Mouse (Mus musculus): ENCODE measurements at regions not wholly inside any gene's neighbourhood (a gene's known extent, or its start where the extent isn't known, plus 50 kb on each side); places are given as distances from the start of the nearest gene placed in this dataset.
"Not testable (repeated sequence)": the region's sequence is repeated elsewhere in the genome, so short reads cannot be mapped to it uniquely, and the experiment has no call there.

DNA sequence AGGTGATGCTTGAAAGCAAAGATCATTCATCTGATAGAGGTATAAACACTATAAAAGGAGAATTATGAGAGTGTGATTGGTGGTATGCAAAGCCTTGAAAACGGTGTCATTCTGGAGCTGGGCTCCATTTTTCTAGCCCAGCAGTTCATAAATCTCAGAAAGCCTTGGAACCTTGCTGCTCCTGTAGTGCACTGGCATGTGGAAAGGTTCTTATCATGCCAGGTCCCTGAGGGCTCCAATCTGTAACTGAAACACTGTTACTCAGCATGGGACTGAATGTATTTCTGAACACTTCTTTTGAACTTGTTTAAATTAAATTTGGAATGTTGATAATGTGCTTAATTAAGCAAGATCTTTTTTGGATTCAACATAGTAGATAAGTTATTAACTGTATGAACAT, 352.0 kb upstream of the Ngly1 start:
- ATAC-seq (ENCODE audit: low FRiP score) = no peak
- Histone ChIP-seq H3K4me2 (no peak overlapping the region), H3K9me3 (ENCODE audit: control insufficient read depth, low read length) (no peaks in the 10 kb centered on the region), H3K27me3 (ENCODE audit: control insufficient read depth, insufficient read depth, low read length) (no peaks in the 10 kb centered on the region), H3K36me3 (ENCODE audit: control insufficient read depth, insufficient read depth, low read length) (no peaks in the 10 kb centered on the region), H3K9ac (ENCODE audit: low read length) (no peak overlapping the region), H3K27ac (ENCODE audit: low read depth, low read length) (no peak overlapping the region), H3K4me1 (ENCODE audit: control insufficient read depth, insufficient read depth, low read length) (no peaks in the 10 kb centered on the region), H3K4me3 (ENCODE audit: low read depth, low read length) (no peak overlapping the region)
- DNase-seq (ENCODE audit: low spot score, missing footprints) = no peak
- 82% methylated on average over 1 of the region's 1 CpGs for WGBS

DNA sequence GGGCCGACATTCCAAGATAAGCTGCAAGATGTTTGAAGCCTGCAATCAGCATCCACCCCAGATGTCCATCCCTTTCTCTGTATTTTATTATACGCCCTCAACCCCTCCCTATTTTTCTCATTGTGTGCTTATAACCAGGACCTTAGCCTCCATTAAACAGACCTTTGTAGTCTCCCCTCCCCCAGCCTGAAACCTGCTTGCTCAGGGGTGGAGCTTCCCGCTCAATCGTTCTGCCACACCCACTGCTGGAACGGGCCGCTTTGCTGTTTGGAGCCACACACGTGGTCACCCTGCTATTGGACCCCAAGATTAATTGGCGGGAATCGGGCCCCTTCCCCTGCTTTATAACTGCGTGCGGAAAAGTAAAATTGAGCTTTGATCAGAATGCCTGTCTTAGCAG, 342.7 kb upstream of the Ngly1 start:
- 93% methylated on average over 11 of the region's 11 CpGs for WGBS

DNA sequence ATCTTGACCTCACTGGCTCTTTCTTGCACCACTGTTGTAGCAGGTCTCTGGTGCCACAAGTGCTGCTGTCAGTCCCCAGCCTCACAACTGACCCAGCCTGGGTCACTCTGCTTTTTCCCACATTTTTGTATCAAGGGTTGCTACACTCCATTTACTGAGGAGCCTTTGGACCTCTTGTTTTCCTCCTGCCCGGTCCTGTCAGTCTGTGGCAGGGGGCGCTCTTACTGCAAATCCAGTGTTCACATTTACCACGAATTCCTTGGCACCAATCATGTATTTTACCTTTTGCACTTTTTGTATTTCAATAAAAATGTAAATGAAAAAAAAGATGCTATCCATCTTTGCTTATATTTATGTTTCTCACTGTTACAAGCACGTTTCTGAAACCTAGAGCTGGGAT, 335.9 kb upstream of the Ngly1 start:
- not testable (repeated sequence) for H3K4me3 ChIP-seq (ENCODE audit: low read depth, low read length); DNase-seq (ENCODE audit: low spot score, missing footprints); H3K4me2 ChIP-seq; H3K9ac ChIP-seq (ENCODE audit: low read length); H3K27ac ChIP-seq (ENCODE audit: low read depth, low read length); H3K27me3 ChIP-seq (ENCODE audit: control insufficient read depth, insufficient read depth, low read length); ATAC-seq (ENCODE audit: low FRiP score); H3K4me1 ChIP-seq (ENCODE audit: control insufficient read depth, insufficient read depth, low read length); H3K9me3 ChIP-seq (ENCODE audit: control insufficient read depth, low read length); H3K36me3 ChIP-seq (ENCODE audit: control insufficient read depth, insufficient read depth, low read length)
- 72% methylated on average over 4 of the region's 4 CpGs for WGBS

More for the DNA sequence above, 342.7 kb upstream of the Ngly1 start:
- ATAC-seq (ENCODE audit: low FRiP score); H3K27me3 ChIP-seq (ENCODE audit: control insufficient read depth, insufficient read depth, low read length); H3K9me3 ChIP-seq (ENCODE audit: control insufficient read depth, low read length); H3K4me1 ChIP-seq (ENCODE audit: control insufficient read depth, insufficient read depth, low read length); H3K27ac ChIP-seq (ENCODE audit: low read depth, low read length); H3K4me3 ChIP-seq (ENCODE audit: low read depth, low read length); DNase-seq (ENCODE audit: low spot score, missing footprints); H3K9ac ChIP-seq (ENCODE audit: low read length); H3K36me3 ChIP-seq (ENCODE audit: control insufficient read depth, insufficient read depth, low read length); H3K4me2 ChIP-seq: not testable (repeated sequence)

DNA sequence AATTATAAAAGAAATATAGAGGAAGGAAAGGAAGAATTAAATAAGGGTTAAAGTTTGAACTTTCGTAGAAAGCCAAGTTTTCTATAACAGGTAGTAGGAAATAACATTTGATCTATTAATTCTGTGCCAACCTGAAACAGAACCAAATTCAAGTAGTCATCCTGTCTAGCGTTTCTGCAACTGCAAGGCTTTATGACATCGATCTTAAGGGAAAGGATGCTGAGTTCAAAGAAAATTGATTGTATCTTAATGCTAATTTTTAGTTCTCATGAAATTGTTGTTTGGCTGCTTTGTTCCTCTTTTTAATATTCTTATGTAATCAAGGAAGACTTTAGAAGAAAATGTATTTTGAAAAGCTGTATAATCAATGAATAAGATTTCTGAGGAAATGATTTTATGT, 334.9 kb upstream of the Ngly1 start:
- Histone ChIP-seq H3K27me3 (ENCODE audit: control insufficient read depth, insufficient read depth, low read length) (no peaks in the 10 kb centered on the region), H3K4me3 (ENCODE audit: low read depth, low read length) (no peak overlapping the region), H3K27ac (ENCODE audit: low read depth, low read length) (no peak overlapping the region), H3K4me2 (no peak overlapping the region), H3K4me1 (ENCODE audit: control insufficient read depth, insufficient read depth, low read length) (no peaks in the 10 kb centered on the region), H3K9ac (ENCODE audit: low read length) (no peak overlapping the region), H3K9me3 (ENCODE audit: control insufficient read depth, low read length) (no peaks in the 10 kb centered on the region), H3K36me3 (ENCODE audit: control insufficient read depth, insufficient read depth, low read length) (no peaks in the 10 kb centered on the region)
- no peak for DNase-seq (ENCODE audit: low spot score, missing footprints)
- WGBS = 89% methylated on average over 3 of the region's 3 CpGs
- ATAC-seq (ENCODE audit: low FRiP score) = no peak

DNA sequence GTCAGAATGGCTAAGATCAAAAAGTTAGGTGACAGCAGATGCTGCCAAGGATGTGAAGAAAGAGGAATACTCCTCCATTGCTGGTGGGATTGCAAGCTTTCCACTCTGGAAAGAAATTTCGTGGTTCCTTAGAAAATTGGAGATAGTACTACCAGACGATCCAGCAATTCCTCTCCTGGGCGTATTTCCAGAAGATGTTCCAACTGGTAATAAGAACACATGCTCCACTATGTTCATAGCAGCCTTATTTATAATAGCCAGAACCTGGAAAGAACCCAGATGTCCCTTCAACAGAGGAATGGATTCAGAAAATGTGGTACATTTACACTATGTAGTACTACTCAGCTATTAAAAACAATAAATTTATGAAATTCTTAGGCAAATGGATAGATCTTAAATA, 324.4 kb upstream of the Ngly1 start:
- 87% methylated on average over 3 of the region's 3 CpGs for WGBS
- H3K9me3 ChIP-seq (ENCODE audit: control insufficient read depth, low read length); H3K9ac ChIP-seq (ENCODE audit: low read length); H3K36me3 ChIP-seq (ENCODE audit: control insufficient read depth, insufficient read depth, low read length); H3K4me2 ChIP-seq; H3K4me3 ChIP-seq (ENCODE audit: low read depth, low read length); ATAC-seq (ENCODE audit: low FRiP score); H3K4me1 ChIP-seq (ENCODE audit: control insufficient read depth, insufficient read depth, low read length); H3K27ac ChIP-seq (ENCODE audit: low read depth, low read length); DNase-seq (ENCODE audit: low spot score, missing footprints); H3K27me3 ChIP-seq (ENCODE audit: control insufficient read depth, insufficient read depth, low read length): not testable (repeated sequence)

DNA sequence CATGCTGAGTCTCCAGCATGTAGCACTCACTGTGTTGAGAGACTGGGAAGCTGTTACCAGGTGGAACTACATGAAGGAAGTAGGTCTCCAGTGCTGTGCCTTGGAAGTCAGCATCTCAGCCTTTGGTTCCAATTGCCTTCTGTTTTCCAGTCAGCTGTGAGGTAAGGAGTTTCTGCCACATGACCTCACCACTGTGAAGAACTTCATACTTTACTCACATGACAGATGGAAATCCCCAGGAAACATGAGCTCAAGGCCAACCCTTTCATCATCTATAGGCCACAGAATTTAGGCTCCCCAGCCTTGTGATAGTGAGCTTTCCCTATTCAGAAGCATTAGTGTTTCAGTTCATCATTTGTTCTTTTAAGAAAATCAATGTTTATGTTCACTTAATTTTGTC, 314.4 kb upstream of the Ngly1 start:
- no peak for ATAC-seq (ENCODE audit: low FRiP score)
- H3K27me3 ChIP-seq (ENCODE audit: control insufficient read depth, insufficient read depth, low read length) = no peaks in the 10 kb centered on the region

DNA sequence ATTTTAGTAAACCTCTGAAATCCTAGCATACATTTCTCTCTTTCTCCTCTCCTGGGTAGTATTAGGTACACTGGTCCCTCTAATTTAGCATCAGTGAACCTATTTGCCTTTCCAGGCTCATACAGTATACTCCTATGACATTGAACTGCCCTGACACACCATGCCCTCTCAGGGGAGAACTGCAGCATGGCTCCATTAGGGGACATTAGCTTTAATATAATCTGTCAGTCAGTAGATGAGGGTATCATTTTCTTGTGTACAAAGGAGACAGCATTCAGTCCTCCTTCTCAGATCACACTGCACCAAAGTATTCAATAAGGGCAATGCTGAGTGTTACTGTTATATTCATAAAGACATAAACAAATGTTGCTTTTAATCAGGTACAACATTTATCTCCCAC, 278.8 kb upstream of the Ngly1 start:
- H3K4me2 ChIP-seq = no peak overlapping the region
- H3K4me3 ChIP-seq (ENCODE audit: low read depth, low read length) = no peak overlapping the region
- H3K9ac ChIP-seq (ENCODE audit: low read length) = no peak overlapping the region
- DNase-seq (ENCODE audit: low spot score, missing footprints) (no peak), ATAC-seq (ENCODE audit: low FRiP score) (peak; percentile 55)
- H3K9me3 ChIP-seq (ENCODE audit: control insufficient read depth, low read length) = no peaks in the 10 kb centered on the region
- H3K27me3 ChIP-seq (ENCODE audit: control insufficient read depth, insufficient read depth, low read length) = no peaks in the 10 kb centered on the region
- H3K27ac ChIP-seq (ENCODE audit: low read depth, low read length) = no peak overlapping the region
- H3K4me1 ChIP-seq (ENCODE audit: control insufficient read depth, insufficient read depth, low read length) = no peaks in the 10 kb centered on the region
- no peaks in the 10 kb centered on the region for H3K36me3 ChIP-seq (ENCODE audit: control insufficient read depth, insufficient read depth, low read length)

More for the DNA sequence above, 314.4 kb upstream of the Ngly1 start:
- Histone ChIP-seq H3K4me3 (ENCODE audit: low read depth, low read length) (no peak overlapping the region), H3K9me3 (ENCODE audit: control insufficient read depth, low read length) (no peaks in the 10 kb centered on the region), H3K36me3 (ENCODE audit: control insufficient read depth, insufficient read depth, low read length) (no peaks in the 10 kb centered on the region), H3K27ac (ENCODE audit: low read depth, low read length) (no peak overlapping the region), H3K9ac (ENCODE audit: low read length) (no peak overlapping the region), H3K4me1 (ENCODE audit: control insufficient read depth, insufficient read depth, low read length) (no peaks in the 10 kb centered on the region), H3K4me2 (no peak overlapping the region)
- no peak for DNase-seq (ENCODE audit: low spot score, missing footprints)

DNA sequence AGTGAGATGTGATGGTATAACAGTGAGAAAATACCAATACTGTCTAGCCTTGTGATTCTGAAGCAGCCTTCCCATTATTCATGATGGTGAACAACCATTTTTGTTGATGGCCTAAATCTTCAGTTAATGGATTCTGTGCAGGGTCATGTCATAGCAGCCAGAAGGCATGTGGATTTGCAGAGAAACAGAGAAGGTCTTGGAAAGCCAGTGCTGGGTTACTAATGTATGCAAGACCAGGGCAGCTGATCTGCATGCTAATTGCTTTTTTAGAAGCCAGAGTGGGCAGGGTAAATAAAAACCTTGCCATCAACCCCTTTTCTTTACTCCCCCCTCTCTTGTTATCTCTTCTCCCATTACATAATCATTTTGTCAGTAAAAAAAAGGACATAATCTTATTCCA, 278.3 kb upstream of the Ngly1 start:
- H3K27ac ChIP-seq (ENCODE audit: low read depth, low read length) = no peak overlapping the region
- no peak overlapping the region for H3K4me3 ChIP-seq (ENCODE audit: low read depth, low read length)
- H3K36me3 ChIP-seq (ENCODE audit: control insufficient read depth, insufficient read depth, low read length) = no peaks in the 10 kb centered on the region
- H3K27me3 ChIP-seq (ENCODE audit: control insufficient read depth, insufficient read depth, low read length) = no peaks in the 10 kb centered on the region
- DNase-seq (ENCODE audit: low spot score, missing footprints) = no peak
- H3K9ac ChIP-seq (ENCODE audit: low read length) = no peak overlapping the region
- H3K4me1 ChIP-seq (ENCODE audit: control insufficient read depth, insufficient read depth, low read length) = no peaks in the 10 kb centered on the region
- H3K9me3 ChIP-seq (ENCODE audit: control insufficient read depth, low read length) = no peaks in the 10 kb centered on the region
- H3K4me2 ChIP-seq = no peak overlapping the region
- ATAC-seq (ENCODE audit: low FRiP score) = peak; percentile 87

DNA sequence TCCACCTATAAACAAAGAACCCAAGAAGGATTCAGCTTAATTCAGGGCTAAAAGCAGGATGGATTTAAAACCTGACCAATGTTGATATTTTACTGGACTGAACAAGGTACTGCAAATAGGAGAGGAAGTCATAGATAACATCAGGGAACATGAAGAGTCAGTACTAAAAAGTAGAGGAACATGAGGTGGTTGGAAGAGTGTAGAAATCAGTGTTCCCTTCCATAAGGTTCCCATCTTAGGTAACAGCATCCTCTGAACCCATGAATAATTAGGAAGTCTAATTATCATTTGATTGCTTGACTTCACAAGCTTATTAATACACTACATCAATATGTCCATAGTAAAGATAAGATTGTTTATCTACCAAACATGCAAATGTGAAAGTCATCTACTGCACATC, 277.8 kb upstream of the Ngly1 start:
- ATAC-seq (ENCODE audit: low FRiP score) = no peak
- Histone ChIP-seq H3K36me3 (ENCODE audit: control insufficient read depth, insufficient read depth, low read length) (no peaks in the 10 kb centered on the region), H3K4me3 (ENCODE audit: low read depth, low read length) (no peak overlapping the region), H3K27ac (ENCODE audit: low read depth, low read length) (no peak overlapping the region), H3K9ac (ENCODE audit: low read length) (no peak overlapping the region), H3K4me2 (no peak overlapping the region), H3K27me3 (ENCODE audit: control insufficient read depth, insufficient read depth, low read length) (no peaks in the 10 kb centered on the region), H3K9me3 (ENCODE audit: control insufficient read depth, low read length) (no peaks in the 10 kb centered on the region), H3K4me1 (ENCODE audit: control insufficient read depth, insufficient read depth, low read length) (no peaks in the 10 kb centered on the region)
- peak; percentile 78 for DNase-seq (ENCODE audit: low spot score, missing footprints)

DNA sequence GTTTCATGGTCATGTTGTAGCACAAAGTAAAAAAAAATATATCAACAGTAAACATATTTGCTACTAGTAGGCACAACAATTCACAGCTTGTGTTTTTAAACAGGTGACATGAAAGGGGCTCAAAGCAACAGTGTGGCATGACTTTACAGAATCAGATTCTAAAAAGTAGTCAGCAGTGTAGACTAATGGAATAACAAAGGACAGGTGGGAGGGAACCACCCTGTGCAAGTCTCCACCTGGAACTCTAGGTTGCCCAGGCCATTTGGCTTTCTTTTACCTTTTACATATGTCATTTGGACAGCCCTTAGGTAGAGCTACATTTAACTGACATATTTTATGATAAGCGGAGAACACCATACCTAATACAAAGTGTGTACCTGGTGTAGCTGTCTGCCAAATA, 271.7 kb upstream of the Ngly1 start:
- WGBS = 98% methylated on average over 1 of the region's 1 CpGs
- H3K9ac ChIP-seq (ENCODE audit: low read length) = no peak overlapping the region
- DNase-seq (ENCODE audit: low spot score, missing footprints) = no peak
- no peaks in the 10 kb centered on the region for H3K9me3 ChIP-seq (ENCODE audit: control insufficient read depth, low read length)
- no peaks in the 10 kb centered on the region for H3K4me1 ChIP-seq (ENCODE audit: control insufficient read depth, insufficient read depth, low read length)
- no peak overlapping the region for H3K4me2 ChIP-seq
- H3K36me3 ChIP-seq (ENCODE audit: control insufficient read depth, insufficient read depth, low read length) = no peaks in the 10 kb centered on the region
- ATAC-seq (ENCODE audit: low FRiP score) = no peak
- H3K27ac ChIP-seq (ENCODE audit: low read depth, low read length) = no peak overlapping the region
- H3K4me3 ChIP-seq (ENCODE audit: low read depth, low read length) = no peak overlapping the region
- H3K27me3 ChIP-seq (ENCODE audit: control insufficient read depth, insufficient read depth, low read length) = no peaks in the 10 kb centered on the region
